Mouse (Mus musculus): ENCODE measurements around the gene Fst. TPM values are rescaled to one million over a fixed set of nuclear protein-coding genes. Genes with fewer than 3 reads are reported as not detected.

Gene Fst
- polyA plus RNA-seq, 1 experiment from 2014 or later = 12.8 TPM

DNA sequence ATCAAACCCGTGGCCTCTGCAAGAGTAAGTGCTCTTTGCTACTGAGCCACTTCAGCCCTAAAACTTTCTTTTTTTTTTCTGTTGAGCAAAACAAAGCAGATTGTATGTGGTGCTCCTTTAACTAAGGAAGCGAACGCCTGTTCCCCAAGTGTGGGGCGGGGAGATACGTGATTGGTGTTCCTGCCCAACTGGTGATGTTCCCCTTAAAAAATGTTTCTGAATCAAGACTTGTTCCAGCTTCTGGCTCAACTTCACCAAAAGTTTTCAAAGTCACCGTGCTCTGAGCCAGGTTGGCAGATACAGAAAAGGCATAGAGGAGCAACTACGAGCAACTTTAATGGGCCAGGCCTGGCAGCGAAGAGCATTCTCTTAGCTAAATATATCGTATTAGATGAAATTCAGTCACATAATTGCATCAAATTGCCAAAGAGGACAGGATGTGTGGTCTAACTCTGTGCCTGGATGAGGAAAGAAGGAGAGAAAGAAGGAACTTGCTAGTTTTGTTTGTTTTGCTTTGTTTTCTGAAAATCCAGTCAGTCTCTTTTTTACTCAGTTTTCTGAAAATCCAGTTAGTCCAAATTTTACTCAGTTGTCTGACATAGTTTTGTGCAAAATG, 53.5 kb downstream of the Fst start:
- ATAC-seq (ENCODE audit: insufficient number of reproducible peaks, low FRiP score, low TSS enrichment, low read depth) (no peak), DNase-seq (ENCODE audit: low spot score) (no peak)
- Histone ChIP-seq H3K4me2 (ENCODE audit: low read depth, severe bottlenecking) (no peak overlapping the region), H3K4me3 (ENCODE audit: low read depth, low read length) (no peak overlapping the region), H3K9me3 (ENCODE audit: control insufficient read depth, low read length) (no peaks in the 10 kb centered on the region), H3K4me1 (ENCODE audit: control insufficient read depth, insufficient read depth, low read length) (no peaks in the 10 kb centered on the region), H3K27ac (replicated peaks; ENCODE audit: low read depth, low read length) (no peak overlapping the region), H3K36me3 (ENCODE audit: control insufficient read depth, insufficient read depth, low read length) (no peaks in the 10 kb centered on the region), H3K9ac (ENCODE audit: low read length) (no peak overlapping the region), H3K27me3 (ENCODE audit: control insufficient read depth, insufficient read depth, low read length) (no peaks in the 10 kb centered on the region)
- 92% methylated on average over 9 of the region's 9 CpGs for WGBS

Other genes starting within 250 kb of the Fst start
- gene Ndufs4, start 70.7 kb downstream of the Fst start, polyA plus RNA-seq (2014; fragmentation: Nextera tagmentation; extraction: Ambion mirVana) = 310 and 323 TPM in 2 replicates